Mouse (Mus musculus): ENCODE data around the gene Gm15217. TPM values are rescaled to one million over a fixed set of nuclear protein-coding genes. Genes with fewer than 3 reads are reported as not detected.

Gene Gm15217
- polyA plus RNA-seq (2015; fragmentation: Nextera tagmentation; extraction: Ambion mirVana): not detected in 2 replicates

- no peaks in the 10 kb centered on the region for H3K36me3 ChIP-seq (ENCODE audit: control insufficient read depth, insufficient read depth)
- no peaks in the 10 kb centered on the region for H3K9me3 ChIP-seq (ENCODE audit: control insufficient read depth)
- no peak for TF ChIP-seq CTCF (IDR thresholded peaks at IDR 0.05; ENCODE audit: low read depth)
- WGBS: 72% methylated on average over 12 of the region's 12 CpGs
- H3K27ac ChIP-seq (ENCODE audit: low read depth, low read length): no peak within 1 kb of the TSS
- H3K4me1 ChIP-seq (replicated peaks; ENCODE audit: control insufficient read depth, insufficient read depth, low read length): no peaks in the 10 kb centered on the region
- no peak for ATAC-seq
- no peak within 1 kb of the TSS for H3K9ac ChIP-seq (ENCODE audit: low read depth, low read length)
- H3K4me2 ChIP-seq (replicated peaks; ENCODE audit: low read depth): peak within 1 kb of the TSS; percentile 54
- peaks cover 17% of the 10 kb centered on the region for H3K27me3 ChIP-seq (replicated peaks; ENCODE audit: control insufficient read depth, insufficient read depth, low read length)
- no peak within 1 kb of the TSS for H3K4me3 ChIP-seq (ENCODE audit: low read depth, low read length)
Measured at GRCm38 (mm10) chr14:46379285-46379684, at the start of gene Gm15217. TSS of gene Gm15217 (plus strand) at chr14:46379414.

GRCm38 (mm10) chr14:46333421-46334237 is 45.6 kb upstream of the Gm15217 start:
- H3K4me3 ChIP-seq (ENCODE audit: low read depth, low read length): no peak overlapping the region
- no peaks in the 10 kb centered on the region for H3K4me1 ChIP-seq (replicated peaks; ENCODE audit: control insufficient read depth, insufficient read depth, low read length)
- H3K9me3 ChIP-seq (ENCODE audit: control insufficient read depth): no peaks in the 10 kb centered on the region
- H3K36me3 ChIP-seq (ENCODE audit: control insufficient read depth, insufficient read depth): no peaks in the 10 kb centered on the region
- no peak for ATAC-seq
- no peak overlapping the region for H3K27ac ChIP-seq (ENCODE audit: low read depth, low read length)
- no peaks in the 10 kb centered on the region for H3K27me3 ChIP-seq (replicated peaks; ENCODE audit: control insufficient read depth, insufficient read depth, low read length)
- 70% methylated on average over 8 of the region's 8 CpGs for WGBS
- H3K9ac ChIP-seq (ENCODE audit: low read depth, low read length): no peak overlapping the region
- H3K4me2 ChIP-seq (replicated peaks; ENCODE audit: low read depth): no peak overlapping the region
- no peak for TF ChIP-seq CTCF (IDR thresholded peaks at IDR 0.05; ENCODE audit: low read depth)

GRCm38 (mm10) chr14:46338801-46339200 is 40.4 kb upstream of the Gm15217 start:
- Histone ChIP-seq H3K27ac (ENCODE audit: low read depth, low read length) (no peak overlapping the region), H3K9ac (ENCODE audit: low read depth, low read length) (no peak overlapping the region), H3K4me3 (ENCODE audit: low read depth, low read length) (no peak overlapping the region), H3K4me1 (replicated peaks; ENCODE audit: control insufficient read depth, insufficient read depth, low read length) (no peaks in the 10 kb centered on the region), H3K9me3 (ENCODE audit: control insufficient read depth) (no peaks in the 10 kb centered on the region), H3K36me3 (ENCODE audit: control insufficient read depth, insufficient read depth) (no peaks in the 10 kb centered on the region), H3K27me3 (replicated peaks; ENCODE audit: control insufficient read depth, insufficient read depth, low read length) (no peaks in the 10 kb centered on the region), H3K4me2 (replicated peaks; ENCODE audit: low read depth) (no peak overlapping the region)
- WGBS: 58% methylated on average over 11 of the region's 11 CpGs
- no peak for TF ChIP-seq CTCF (IDR thresholded peaks at IDR 0.05; ENCODE audit: low read depth)
- no peak for ATAC-seq

DNA sequence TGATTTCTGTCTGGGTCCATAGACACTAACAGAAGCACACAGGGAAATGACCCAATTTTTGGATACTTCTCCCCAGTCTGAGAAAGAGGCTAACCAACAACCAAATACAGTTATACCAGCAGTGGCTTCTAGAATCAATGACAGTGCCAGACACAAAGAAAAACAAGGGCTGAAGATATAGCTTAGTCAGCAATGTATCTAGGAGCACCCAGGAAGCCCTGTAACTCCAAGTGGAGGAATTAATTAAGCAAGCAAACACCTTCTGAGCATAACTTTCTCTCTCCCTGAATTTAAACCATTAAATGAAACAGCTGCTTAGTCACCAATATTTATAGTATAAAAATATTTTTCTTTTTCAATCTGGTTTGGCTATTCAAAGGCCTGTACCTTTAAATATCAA is 34.5 kb upstream of the Gm15217 start:
- no peak overlapping the region for H3K4me2 ChIP-seq (replicated peaks; ENCODE audit: low read depth)
- H3K9ac ChIP-seq (ENCODE audit: low read depth, low read length): no peak overlapping the region
- TF ChIP-seq CTCF (IDR thresholded peaks at IDR 0.05; ENCODE audit: low read depth): no peak
- no peak overlapping the region for H3K27ac ChIP-seq (ENCODE audit: low read depth, low read length)
- H3K4me1 ChIP-seq (replicated peaks; ENCODE audit: control insufficient read depth, insufficient read depth, low read length): no peaks in the 10 kb centered on the region
- ATAC-seq: no peak
- H3K36me3 ChIP-seq (ENCODE audit: control insufficient read depth, insufficient read depth): no peaks in the 10 kb centered on the region
- no peaks in the 10 kb centered on the region for H3K27me3 ChIP-seq (replicated peaks; ENCODE audit: control insufficient read depth, insufficient read depth, low read length)
- no peak overlapping the region for H3K4me3 ChIP-seq (ENCODE audit: low read depth, low read length)
- no peaks in the 10 kb centered on the region for H3K9me3 ChIP-seq (ENCODE audit: control insufficient read depth)

DNA sequence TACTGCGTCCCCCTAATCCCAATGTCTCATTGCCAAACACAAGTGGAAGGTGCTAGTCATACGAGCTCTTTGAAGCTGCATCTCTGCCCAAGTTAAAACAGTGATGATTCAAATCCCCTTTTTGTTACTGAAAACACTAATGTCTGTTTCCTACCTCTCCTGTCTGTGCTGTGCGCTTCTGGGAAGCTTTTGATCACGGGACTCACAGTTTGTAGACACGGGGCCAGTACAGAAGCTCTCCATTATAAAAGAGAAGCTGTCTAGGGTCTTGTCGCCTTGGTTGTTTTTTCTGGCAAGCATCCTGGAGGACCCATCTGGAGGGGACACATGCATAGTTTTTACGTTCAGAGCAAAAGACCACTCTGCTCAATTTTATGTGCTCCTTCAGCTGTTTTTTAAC is 21.9 kb upstream of the Gm15217 start:
- Histone ChIP-seq H3K4me3 (ENCODE audit: low read depth, low read length) (no peak overlapping the region), H3K27me3 (replicated peaks; ENCODE audit: control insufficient read depth, insufficient read depth, low read length) (no peaks in the 10 kb centered on the region), H3K4me2 (replicated peaks; ENCODE audit: low read depth) (no peak overlapping the region), H3K4me1 (replicated peaks; ENCODE audit: control insufficient read depth, insufficient read depth, low read length) (no peaks in the 10 kb centered on the region), H3K9ac (ENCODE audit: low read depth, low read length) (no peak overlapping the region), H3K36me3 (ENCODE audit: control insufficient read depth, insufficient read depth) (no peaks in the 10 kb centered on the region), H3K9me3 (ENCODE audit: control insufficient read depth) (no peaks in the 10 kb centered on the region), H3K27ac (ENCODE audit: low read depth, low read length) (no peak overlapping the region)
- no peak for TF ChIP-seq CTCF (IDR thresholded peaks at IDR 0.05; ENCODE audit: low read depth)
- WGBS: 69% methylated on average over 7 of the region's 7 CpGs
- ATAC-seq: no peak

DNA sequence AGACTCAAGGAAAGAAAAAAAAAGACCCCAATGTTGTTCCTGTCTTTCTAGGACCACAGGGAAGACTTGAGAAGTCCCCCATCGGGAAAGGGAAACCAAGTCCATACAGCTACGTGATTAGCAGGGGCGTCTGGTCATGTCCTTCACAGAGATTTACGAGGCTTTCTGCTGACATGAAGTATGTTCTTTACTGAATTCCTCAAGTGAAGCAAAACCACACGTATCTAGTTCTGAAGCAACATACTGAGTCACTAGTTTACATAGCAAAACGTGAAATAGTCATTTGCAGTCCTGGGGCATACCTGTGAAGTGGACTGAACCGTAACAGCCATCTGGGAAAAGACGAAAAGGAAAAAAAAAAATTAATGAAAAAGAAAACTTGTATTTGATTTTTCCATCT is 21.5 kb upstream of the Gm15217 start:
- no peak for ATAC-seq
- Histone ChIP-seq H3K9ac (ENCODE audit: low read depth, low read length) (no peak overlapping the region), H3K27me3 (replicated peaks; ENCODE audit: control insufficient read depth, insufficient read depth, low read length) (no peaks in the 10 kb centered on the region), H3K4me3 (ENCODE audit: low read depth, low read length) (no peak overlapping the region), H3K4me2 (replicated peaks; ENCODE audit: low read depth) (no peak overlapping the region), H3K9me3 (ENCODE audit: control insufficient read depth) (no peaks in the 10 kb centered on the region), H3K27ac (ENCODE audit: low read depth, low read length) (no peak overlapping the region), H3K4me1 (replicated peaks; ENCODE audit: control insufficient read depth, insufficient read depth, low read length) (no peaks in the 10 kb centered on the region), H3K36me3 (ENCODE audit: control insufficient read depth, insufficient read depth) (no peaks in the 10 kb centered on the region)
- WGBS: 70% methylated on average over 8 of the region's 8 CpGs
- no peak for TF ChIP-seq CTCF (IDR thresholded peaks at IDR 0.05; ENCODE audit: low read depth)

Data from intestine, postnatal 0 days (tissue).